Mouse (Mus musculus): Measurements from ENCODE around the gene Cacna2d3. TPM values are rescaled to one million over a fixed set of nuclear protein-coding genes. Genes with fewer than 3 reads are reported as not detected.
A peak's percentile ranks its signal among the peaks of the same experiment; 100 is the strongest.

The Cacna2d3 gene
- total RNA-seq, 1 experiment from 2014 or later = not detected

DNA sequence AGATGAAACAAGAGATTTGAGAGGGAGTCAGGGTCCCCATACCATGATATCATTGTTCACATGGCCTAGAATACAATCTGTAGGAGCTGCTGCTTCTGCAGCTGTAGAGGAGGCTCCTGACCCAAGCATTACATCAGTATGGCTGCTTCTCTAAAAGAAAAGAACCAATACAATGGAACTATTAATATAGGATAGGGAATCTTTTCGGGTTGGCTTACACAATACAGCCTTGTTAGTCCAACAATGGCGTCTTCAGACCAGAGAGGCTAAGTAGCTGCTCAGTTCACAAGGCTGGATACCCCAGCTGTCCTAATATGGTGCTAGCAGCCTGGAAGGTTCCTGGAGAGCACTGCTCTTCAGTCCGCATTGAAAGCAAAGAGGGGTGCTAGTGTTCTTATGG lies 296.5 kb downstream of the Cacna2d3 start:
- ATAC-seq (ENCODE audit: extremely low read depth, insufficient number of reproducible peaks, low FRiP score, poor library complexity, severe bottlenecking) = no peak

DNA sequence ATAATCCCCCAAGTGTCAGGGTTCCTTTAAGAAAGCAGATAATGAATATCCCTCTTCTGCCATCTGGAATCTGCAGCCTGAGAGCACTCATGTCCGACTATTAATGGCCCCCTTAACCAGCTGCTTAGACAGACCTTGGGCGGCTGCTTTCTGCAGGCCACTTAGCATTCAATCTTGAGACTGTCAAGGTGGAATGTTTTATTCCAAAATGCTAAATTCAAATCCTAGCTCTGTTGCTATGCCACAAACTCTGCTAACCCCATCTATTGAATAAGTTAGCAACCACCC lies 315.8 kb downstream of the Cacna2d3 start:
- no peak for ATAC-seq (ENCODE audit: extremely low read depth, insufficient number of reproducible peaks, low FRiP score, poor library complexity, severe bottlenecking)

DNA sequence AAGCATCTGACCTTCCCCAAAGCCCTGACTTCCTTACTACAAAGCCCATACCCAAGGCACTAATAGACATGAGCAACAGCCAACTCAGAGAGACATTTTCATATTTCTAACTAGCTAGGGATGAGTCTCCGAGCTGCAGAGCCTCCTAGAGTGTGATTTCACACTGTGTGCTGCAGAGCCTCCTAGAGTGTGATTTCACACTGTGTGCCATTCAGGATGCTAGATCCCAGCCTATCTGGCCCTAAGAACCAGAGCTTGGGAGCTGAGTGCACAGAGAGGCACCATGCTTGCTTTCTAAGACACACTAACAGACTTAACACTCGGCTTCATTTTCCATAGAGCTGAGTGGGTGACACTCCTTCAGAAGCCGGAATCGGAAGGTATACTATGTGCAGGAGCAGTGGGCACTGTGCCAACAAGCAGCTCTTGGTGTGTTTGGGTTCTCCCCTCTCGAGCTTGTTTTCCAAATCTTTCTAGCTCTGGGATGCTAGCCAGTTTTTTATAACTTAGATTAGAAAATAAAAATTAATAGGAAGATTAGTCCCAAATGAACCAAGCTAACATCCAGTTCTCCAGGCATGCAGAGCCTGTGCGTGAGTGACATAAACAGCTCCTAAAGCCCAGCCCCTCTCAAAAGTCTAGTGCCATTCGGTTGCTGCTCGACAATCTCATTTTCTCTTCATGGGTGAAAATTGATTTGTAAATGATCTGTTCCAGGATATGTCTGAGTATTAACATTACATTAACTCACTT lies 316.4 kb downstream of the Cacna2d3 start:
- no peak for ATAC-seq (ENCODE audit: extremely low read depth, insufficient number of reproducible peaks, low FRiP score, poor library complexity, severe bottlenecking)

DNA sequence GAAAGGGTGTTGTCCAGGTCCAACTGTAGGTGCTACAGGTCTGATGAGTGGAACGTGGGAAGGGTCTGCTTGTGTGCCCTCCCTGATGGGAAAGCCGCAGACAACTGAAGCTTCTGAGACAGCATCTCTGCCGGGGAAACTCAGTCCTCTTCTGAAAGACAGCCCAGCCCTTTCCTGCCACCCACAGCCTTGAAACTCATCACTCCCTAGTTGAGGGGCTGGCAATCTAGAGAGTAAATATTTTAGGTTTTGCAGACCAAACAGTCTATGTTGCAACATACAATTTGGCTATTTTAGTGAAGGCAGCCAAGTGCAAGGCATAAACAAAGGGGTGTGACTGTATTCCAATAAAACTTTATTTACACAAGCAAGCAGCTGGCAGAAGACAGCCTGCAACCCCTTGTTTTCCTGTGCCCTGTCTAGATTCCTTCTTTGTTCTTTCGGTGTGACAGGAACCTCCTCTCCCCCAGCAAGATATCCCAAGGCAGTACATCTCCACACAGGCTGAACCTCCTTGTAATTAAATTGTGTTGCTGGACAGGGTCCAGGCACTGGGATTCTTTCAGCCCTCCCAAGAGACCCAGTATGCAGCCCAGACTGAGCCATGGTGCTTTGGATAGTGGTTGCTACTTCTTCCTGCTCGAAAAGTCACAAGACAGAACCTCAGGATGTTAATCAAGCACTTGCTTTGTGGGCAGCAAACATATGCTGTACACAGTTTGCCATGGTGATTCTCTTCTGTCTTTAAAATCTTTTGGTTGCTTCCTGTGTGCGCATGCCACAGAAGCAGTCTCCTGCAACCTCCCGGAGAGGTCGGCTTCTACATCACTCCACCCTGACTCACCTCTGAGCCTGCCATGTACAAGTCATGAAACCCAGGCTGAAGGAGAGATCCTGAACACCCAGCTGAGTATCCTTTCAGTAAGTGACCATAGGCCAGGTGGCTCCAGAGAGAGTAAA lies 317.5 kb downstream of the Cacna2d3 start:
- ATAC-seq (ENCODE audit: extremely low read depth, insufficient number of reproducible peaks, low FRiP score, poor library complexity, severe bottlenecking) = no peak

DNA sequence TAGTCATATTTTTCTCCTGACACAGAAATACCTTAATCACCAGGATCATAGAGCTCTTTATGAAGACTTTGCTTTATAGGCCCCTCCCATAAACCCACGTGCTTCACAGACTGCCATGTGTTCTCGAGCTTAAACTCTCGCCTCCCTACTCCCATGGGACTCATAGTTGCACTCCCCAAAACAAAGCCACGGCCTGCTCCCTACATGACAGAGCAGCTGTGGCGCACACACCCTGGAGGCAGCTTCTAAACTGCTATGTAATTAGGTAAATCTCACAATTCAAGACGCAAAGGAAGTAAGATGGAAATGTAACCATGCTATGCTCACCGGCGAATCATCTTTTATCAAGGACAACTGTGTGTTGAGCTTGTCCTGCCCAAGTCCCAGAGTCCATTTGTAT lies 319.2 kb downstream of the Cacna2d3 start:
- ATAC-seq (ENCODE audit: extremely low read depth, insufficient number of reproducible peaks, low FRiP score, poor library complexity, severe bottlenecking) = no peak

DNA sequence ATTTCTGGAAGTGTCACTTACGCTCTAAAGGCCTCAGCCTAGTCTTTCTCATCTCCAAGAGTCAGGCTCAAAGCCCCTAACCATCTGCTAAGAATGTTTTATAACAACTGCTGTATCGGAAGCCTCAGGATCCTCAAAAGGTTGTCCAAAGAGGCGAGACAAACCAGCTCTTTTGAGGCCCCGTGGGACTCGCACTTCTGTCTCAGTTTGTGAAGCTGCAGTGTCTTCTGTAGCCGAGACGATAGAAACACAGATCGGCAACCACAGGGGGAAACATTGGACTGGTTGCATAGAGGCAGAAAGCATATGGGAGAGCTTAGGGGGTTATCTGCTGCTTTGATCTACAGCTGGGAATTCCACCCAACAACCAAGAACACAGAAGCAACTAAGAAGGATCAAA lies 327.9 kb downstream of the Cacna2d3 start:
- ATAC-seq (ENCODE audit: extremely low read depth, insufficient number of reproducible peaks, low FRiP score, poor library complexity, severe bottlenecking) = no peak

DNA sequence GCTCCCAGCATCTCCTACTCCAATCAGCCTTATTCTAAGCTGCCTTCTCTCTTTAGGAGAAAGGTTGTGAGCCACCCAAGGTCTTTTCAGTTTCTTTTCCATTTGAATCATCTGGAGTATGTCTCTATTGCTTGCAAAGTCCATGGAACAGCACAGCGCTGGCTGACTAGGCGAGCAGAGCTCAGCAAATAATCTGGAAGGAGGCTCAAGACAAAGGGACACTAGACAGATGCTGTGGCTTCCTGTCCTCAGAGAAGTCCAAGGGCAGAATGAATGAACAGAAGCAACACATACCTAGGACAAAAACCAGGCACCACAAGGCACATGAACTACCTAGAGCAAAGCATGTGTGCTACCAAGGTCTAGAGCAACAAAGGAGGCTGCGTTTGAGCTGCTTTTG lies 328.8 kb downstream of the Cacna2d3 start:
- ATAC-seq (ENCODE audit: extremely low read depth, insufficient number of reproducible peaks, low FRiP score, poor library complexity, severe bottlenecking) = no peak

DNA sequence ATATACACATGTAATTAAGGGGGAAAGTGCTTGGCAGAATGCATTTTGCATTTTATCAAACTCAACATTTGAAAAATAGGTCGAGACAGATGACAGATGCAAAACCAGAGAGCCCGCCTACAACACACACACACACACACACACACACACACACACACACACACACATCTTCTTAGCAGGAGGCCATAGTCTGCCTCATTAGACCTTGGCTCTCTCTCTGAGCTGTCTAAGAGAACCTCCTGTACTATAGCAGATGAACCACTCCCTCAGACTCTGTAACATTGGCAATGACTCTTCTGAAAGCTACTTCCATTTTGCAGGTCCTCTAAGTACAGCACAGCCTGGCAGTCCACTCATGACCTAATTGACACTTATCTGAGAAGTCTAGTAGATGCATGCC lies 330.2 kb downstream of the Cacna2d3 start:
- no peak for ATAC-seq (ENCODE audit: extremely low read depth, insufficient number of reproducible peaks, low FRiP score, poor library complexity, severe bottlenecking)

DNA sequence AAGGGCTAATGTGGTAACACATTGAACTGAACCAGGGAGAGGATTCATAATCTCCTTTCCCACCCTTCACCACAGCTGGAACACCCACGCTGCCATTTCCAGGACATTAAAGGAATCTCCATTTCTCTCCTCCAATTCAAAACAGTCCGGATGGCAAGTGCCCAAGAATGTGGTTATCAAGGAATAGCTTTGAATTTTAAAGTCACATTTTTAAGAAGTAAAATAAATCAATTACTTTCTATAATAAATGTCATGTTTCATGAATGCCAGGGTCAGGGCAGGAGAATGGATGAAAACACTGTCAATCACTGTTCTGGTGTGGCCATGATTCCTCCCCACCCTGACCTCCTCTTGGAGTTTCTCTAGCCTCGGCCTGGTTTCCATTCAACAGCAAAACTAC lies 333.9 kb downstream of the Cacna2d3 start:
- ATAC-seq (ENCODE audit: extremely low read depth, insufficient number of reproducible peaks, low FRiP score, poor library complexity, severe bottlenecking) = no peak

DNA sequence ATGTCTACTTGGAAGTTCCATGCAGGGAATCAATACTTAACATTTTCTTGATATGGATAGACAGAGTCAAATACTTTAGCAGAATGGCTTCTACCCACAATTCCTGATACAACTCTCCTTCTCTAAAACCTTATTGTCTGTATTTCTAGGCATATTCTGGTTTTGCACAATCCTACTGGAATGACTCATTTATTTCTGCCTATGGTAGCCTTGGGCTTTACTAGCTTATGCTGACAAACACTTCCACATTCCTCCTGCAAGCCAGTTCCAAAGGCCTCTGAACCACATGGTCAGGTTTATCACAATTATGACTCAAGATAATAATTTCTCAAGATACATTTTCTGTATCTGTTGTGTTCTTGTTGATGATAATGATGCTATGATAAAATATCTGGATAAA lies 336.2 kb downstream of the Cacna2d3 start:
- no peak for ATAC-seq (ENCODE audit: extremely low read depth, insufficient number of reproducible peaks, low FRiP score, poor library complexity, severe bottlenecking)

DNA sequence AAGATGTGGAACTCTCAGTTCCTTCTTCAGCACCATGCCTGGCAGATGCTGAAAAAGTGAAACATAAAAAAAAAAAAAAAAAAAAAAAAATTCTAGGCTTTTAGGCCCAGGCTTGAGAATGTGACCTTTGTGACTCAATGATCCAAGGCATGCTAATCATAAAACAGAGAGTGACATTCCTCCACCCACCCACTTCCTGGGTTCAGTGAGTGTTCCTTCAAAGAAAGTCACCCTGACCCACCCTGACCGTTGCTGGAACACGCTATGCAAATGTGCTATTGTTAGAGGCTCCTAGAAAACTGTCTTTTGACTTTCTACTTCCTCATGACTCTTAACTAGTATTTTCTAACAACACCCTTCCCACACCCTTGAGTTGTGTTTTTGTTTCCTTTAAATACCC lies 338.9 kb downstream of the Cacna2d3 start:
- no peak for ATAC-seq (ENCODE audit: extremely low read depth, insufficient number of reproducible peaks, low FRiP score, poor library complexity, severe bottlenecking)

DNA sequence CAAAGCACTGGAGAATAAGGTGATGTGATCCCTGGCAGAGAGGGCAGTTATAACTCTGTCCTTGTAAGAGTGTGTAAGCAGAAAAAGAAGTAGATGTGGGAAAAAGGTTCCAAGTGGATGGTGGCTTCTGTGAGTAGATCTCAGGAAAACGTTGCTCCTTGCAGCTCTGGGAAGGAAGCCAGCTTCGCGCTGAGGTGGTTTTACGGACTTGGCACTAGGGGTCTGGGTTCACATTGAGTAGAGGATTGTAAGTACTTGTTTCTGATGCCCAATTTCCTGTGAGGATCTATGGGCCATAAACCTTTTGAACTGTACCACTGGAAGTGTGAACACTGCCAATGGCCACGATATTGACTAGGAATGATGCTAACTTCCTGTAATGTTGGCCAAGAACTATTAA lies 354.8 kb downstream of the Cacna2d3 start:
- ATAC-seq (ENCODE audit: extremely low read depth, insufficient number of reproducible peaks, low FRiP score, poor library complexity, severe bottlenecking) = no peak

DNA sequence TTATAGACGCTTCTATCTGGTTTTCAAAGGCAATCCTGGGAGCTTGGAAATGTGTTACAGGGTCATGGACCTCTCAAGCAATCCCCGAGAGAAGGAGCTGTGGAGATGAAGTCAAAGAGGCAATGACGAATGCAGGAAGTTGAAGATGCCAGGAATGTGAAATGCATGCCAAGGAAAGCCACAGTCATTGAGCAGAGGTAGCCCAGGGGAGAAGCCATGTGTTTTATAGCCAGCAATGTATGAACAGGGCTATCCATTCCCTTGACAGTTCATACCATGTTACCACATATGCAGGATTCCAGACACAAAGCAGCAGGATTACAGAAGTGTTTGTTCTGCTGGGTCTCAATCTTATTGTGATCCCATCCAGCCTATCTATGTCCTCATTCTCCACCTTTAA lies 359.2 kb downstream of the Cacna2d3 start:
- no peak for ATAC-seq (ENCODE audit: extremely low read depth, insufficient number of reproducible peaks, low FRiP score, poor library complexity, severe bottlenecking)

DNA sequence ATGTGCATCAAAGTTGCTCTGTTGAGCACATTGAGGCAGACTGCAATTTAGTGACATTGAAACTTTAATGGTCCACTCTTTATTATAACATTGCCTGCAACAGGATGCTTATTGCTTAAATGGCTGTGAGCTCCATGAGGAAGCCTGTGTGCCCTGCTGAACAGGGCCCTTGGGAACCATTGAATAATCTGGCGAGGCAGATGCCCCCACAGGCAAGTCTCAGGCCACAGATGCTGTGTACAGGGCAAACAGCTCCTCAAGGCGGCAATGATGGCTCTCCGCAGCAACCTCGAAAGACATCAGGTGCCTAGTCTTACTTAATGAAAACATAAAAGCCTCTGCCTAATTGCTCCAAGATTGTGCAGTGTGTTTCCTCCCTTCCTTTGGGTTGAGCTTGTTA lies 371.0 kb downstream of the Cacna2d3 start:
- no peak for ATAC-seq (ENCODE audit: extremely low read depth, insufficient number of reproducible peaks, low FRiP score, poor library complexity, severe bottlenecking)

DNA sequence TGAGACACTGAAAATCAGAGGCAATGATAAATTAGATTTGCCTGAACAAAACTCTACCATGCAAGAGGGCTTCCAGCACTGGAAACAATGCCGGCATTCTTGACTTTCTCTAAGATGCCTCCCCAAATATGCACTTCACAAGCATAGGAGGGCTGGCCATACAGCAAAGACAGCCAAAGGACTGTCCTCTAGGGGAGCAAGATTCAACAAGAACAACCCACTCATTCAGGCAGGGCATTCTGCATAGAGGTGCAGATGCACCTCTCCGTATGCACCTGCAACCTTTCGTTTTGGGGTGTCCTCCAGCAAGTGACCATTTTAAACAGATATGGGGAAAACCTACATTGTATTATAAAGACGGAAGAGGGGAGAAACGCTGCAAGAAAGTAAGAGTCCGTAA lies 380.1 kb downstream of the Cacna2d3 start:
- ATAC-seq (ENCODE audit: extremely low read depth, insufficient number of reproducible peaks, low FRiP score, poor library complexity, severe bottlenecking) = no peak

DNA sequence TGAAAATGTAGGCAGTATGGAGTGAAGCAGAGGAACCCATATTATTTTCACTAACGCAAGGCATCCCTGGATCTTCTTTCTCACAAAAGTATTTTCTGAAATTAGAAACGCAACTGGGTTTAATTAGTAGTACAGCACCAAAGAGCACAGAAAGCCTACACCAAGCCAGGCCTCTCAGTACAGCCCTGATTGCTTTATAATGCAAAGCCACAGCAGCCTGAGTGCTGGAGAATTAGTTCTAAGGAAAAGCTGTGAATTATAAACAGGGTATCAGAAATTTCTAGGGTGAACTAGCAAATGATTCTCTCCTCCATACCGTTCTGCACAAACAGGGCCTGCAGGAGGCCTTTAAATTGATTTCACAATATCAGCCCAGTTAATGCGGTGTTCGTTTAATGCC lies 380.9 kb downstream of the Cacna2d3 start:
- no peak for ATAC-seq (ENCODE audit: extremely low read depth, insufficient number of reproducible peaks, low FRiP score, poor library complexity, severe bottlenecking)

DNA sequence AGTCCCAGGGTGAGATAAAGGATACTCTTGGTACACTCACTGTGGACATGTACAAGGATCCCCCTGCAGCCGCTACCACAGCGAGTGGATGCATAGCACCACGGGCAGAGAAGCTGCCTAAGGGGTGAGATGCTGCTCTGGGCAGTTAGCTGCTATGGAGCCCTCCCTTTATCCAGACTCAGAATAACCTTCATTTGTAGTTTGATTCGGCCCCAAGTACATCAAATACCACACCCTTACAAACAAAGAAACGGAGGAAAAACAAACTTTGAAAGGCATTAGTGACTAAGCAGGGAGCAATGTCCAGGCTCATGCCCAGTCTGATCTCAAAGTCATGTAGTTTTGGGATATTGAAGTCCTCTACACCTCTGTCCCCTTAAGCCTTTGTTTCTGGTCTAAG lies 386.8 kb downstream of the Cacna2d3 start:
- no peak for ATAC-seq (ENCODE audit: extremely low read depth, insufficient number of reproducible peaks, low FRiP score, poor library complexity, severe bottlenecking)

DNA sequence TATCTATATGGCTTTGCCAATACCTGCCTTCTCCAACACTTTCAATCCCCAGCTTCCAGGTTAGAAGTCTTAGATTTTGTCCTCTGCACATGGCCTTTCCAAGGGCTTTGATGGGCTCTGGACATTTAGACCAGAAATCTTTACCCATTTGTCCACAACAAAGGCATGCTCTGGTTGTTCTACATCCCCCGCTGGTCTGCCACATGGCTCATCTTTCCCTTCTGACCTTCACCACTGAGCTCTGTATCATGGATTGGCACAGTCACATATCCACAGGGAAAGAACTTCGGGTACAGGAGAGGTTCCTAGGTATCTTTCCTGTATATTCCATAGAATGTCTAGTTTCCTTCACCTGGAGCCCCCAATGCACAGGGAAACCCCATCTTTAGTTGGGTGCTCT lies 387.4 kb downstream of the Cacna2d3 start:
- ATAC-seq (ENCODE audit: extremely low read depth, insufficient number of reproducible peaks, low FRiP score, poor library complexity, severe bottlenecking) = no peak

DNA sequence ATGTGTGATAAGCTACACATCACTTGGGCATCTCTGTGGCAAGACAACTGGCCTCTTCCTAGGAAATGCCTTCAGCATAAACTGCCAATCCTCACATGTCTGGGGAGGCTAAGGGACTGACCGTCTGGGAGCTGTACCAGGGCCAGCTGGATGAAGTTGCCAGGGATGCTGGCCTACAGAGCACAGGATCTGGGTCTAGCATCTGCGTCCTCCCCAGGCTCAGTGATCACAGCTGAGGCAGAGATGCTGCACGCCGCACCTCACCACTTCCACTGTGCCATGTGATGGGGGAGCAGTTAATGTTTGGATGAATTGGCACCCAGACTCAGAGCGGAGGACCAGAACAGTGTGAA lies 397.3 kb downstream of the Cacna2d3 start:
- ATAC-seq (ENCODE audit: extremely low read depth, insufficient number of reproducible peaks, low FRiP score, poor library complexity, severe bottlenecking) = peak; percentile 9; the same call in 1 of the 2 replicates

DNA sequence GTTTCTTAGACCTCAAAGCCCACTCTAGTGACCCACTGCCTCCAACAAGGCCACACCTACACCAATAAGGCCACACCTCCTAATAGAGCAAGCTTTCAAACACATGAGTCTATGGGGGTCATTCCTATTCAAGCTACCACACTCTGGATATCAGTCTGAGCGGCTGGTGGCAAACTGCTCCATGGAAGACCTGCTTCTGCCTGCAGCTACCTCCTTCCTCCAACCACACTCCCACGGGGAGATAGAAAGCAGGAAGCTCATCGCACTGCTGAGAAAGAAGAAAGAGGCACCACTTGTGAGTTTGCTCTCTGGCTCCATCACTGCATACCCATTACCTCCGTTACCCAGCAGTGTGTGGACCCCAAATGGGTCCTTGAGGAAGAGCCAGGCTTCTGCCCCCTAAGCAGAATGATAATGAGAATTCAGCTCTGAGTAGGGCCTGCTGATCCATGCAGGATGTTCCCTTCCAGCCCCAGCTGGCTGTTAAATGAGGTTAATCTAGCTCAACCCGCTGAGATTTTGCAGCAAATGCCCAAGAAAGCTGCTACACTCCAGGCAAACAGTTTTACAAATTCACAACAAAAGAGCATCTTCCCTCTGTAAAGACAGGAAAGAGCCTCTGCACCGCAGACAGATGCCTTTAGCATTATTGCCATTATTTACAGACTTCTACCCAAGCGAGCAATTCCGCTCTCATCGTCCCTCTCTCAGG lies 397.8 kb downstream of the Cacna2d3 start:
- no peak for ATAC-seq (ENCODE audit: extremely low read depth, insufficient number of reproducible peaks, low FRiP score, poor library complexity, severe bottlenecking)
